Mouse (Mus musculus): ENCODE results near the gene Tas2r134. TPM values are rescaled to one million over a fixed set of nuclear protein-coding genes. Genes with fewer than 3 reads are reported as not detected.

The Tas2r134 gene
- not detected in 2 replicates for polyA plus RNA-seq (2012)

DNA sequence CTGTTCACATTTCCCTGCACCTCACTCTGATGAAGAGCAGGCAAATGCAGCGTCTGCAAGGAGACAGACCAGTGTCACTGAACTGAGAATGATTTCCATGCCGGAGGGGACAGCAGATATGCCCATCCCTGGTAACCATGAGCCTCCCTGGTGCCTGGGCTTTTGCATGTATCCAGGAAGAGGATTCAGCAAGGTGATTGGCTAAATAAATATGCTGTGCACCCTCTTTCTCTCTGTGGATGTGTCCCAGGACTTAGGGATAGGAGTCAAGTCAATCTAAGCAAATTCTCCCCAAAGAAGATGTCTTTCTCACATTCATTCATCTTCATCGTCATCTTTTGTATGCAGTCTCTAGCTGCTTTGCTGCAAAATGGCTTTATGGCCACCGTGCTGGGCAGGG, at the start of gene Tas2r134:
Gene Tas2r134 (plus strand): TSS at position 301 of the 400 bp plus-strand sequence.

